Mouse (Mus musculus) MEL (cell line): ENCODE data around the gene 3110040N11Rik. TPM values are rescaled to one million over a fixed set of nuclear protein-coding genes. Genes with fewer than 3 reads are reported as not detected.

ENCODE experiments used
- DNase-seq: peaks from one replicate; pipeline ENCODE4 v3.0.0; 2011; ENCODE audit warnings: low read depth, low spot score
- H3K27ac ChIP-seq: 2 replicates; pipeline ENCODE4 v1.5.1; 2012; ENCODE audit warnings: low read depth, mild to moderate bottlenecking, control low read depth, low read length, moderate library complexity; ENCODE audit not compliant: control insufficient read depth
- H3K27me3 ChIP-seq, 2 experiments: fragments of 150-350 bp in 1 of 2; sonication (generic) in 1 of 2; 2 replicates each; pipeline ENCODE4 v1.6.1; 2012; ENCODE audit warnings: low read length in 2 of 2, mild to moderate bottlenecking in 2 of 2, improper control_type of control experiment in 1 of 2, moderate library complexity in 1 of 2; ENCODE audit not compliant: insufficient read depth in 2 of 2, control insufficient read depth in 1 of 2
- H3K36me3 ChIP-seq, 2 experiments: 2 replicates each; pipeline ENCODE4 v1.6.1; 2012 to 2014; ENCODE audit warnings: low read length in 2 of 2, improper control_type of control experiment in 1 of 2, inconsistent platforms in 1 of 2, mild to moderate bottlenecking in 1 of 2; ENCODE audit not compliant: insufficient read depth in 2 of 2, control insufficient read depth in 1 of 2
- H3K4me1 ChIP-seq, 2 experiments: fragments of 150-350 bp in 1 of 2; sonication (generic) in 1 of 2; 2 replicates each; pipeline ENCODE4 v1.6.1; 2012; ENCODE audit warnings: low read length in 2 of 2, improper control_type of control experiment in 1 of 2, mild to moderate bottlenecking in 1 of 2; ENCODE audit not compliant: insufficient read depth in 2 of 2, control insufficient read depth in 1 of 2
- H3K4me3 ChIP-seq, 2 experiments: fragments of 150-350 bp in 1 of 2; sonication (generic) in 1 of 2; 2 replicates each; pipeline ENCODE4 v1.5.1; 2012; ENCODE audit warnings: low read depth in 2 of 2, low read length in 2 of 2, mild to moderate bottlenecking in 2 of 2, moderate library complexity in 2 of 2, control low read depth in 1 of 2, improper control_type of control experiment in 1 of 2; ENCODE audit not compliant: control insufficient read depth in 1 of 2, insufficient read depth in 1 of 2
- H3K79me2 ChIP-seq: 2 replicates; pipeline ENCODE4 v1.6.1; 2012; ENCODE audit warnings: mild to moderate bottlenecking, low read length, moderate library complexity; ENCODE audit not compliant: control insufficient read depth, poor library complexity, insufficient read depth
- H3K9ac ChIP-seq: 2 replicates; pipeline ENCODE4 v1.6.1; 2012; ENCODE audit warnings: low read depth, mild to moderate bottlenecking, control low read depth, low read length, moderate library complexity; ENCODE audit not compliant: control insufficient read depth, poor library complexity, severe bottlenecking
- H3K9me3 ChIP-seq: fragments of 150-350 bp; sonication (generic); replicated peaks from 2 replicates; pipeline ENCODE4 v1.6.1; 2012; ENCODE audit warnings: mild to moderate bottlenecking, low read length, improper control_type of control experiment, moderate library complexity; ENCODE audit not compliant: insufficient read depth
- CHD2 ChIP-seq: IDR thresholded peaks from 2 replicates; pipeline ENCODE4 v1.6.1; 2011; ENCODE audit warnings: low read length, improper control_type of control experiment
- CTCF ChIP-seq, 3 experiments: IDR thresholded peaks in 2 of 3; conservative IDR thresholded peaks in 1 of 3; 2 replicates each; pipeline ENCODE4 v1.5.1; 2011 to 2012; ENCODE audit warnings: low read length in 3 of 3, low read depth in 2 of 3, mild to moderate bottlenecking in 2 of 3, improper control_type of control experiment in 1 of 3, inconsistent platforms in 1 of 3, mixed read lengths in 1 of 3, moderate library complexity in 1 of 3; ENCODE audit not compliant: control insufficient read depth in 1 of 3, insufficient read depth in 1 of 3, poor library complexity in 1 of 3, severe bottlenecking in 1 of 3
- ELF1 ChIP-seq: IDR thresholded peaks from 2 replicates; pipeline ENCODE4 v1.6.1; 2014; ENCODE audit warnings: low read depth, mild to moderate bottlenecking, inconsistent platforms, low read length, improper control_type of control experiment, moderate library complexity
- EP300 ChIP-seq, 2 experiments: IDR thresholded peaks; 2 replicates each; pipeline ENCODE4 v1.6.1; 2011; ENCODE audit warnings: improper control_type of control experiment in 2 of 2, low read length in 2 of 2, low read depth in 1 of 2, mild to moderate bottlenecking in 1 of 2
- GABPA ChIP-seq: IDR thresholded peaks from 2 replicates; pipeline ENCODE4 v1.6.1; 2012; ENCODE audit warnings: low read depth, mild to moderate bottlenecking, inconsistent platforms, low read length, improper control_type of control experiment, moderate library complexity
- GATA1 ChIP-seq: IDR thresholded peaks from 2 replicates; pipeline ENCODE4 v1.6.1; 2011; ENCODE audit warnings: low read depth, low read length, improper control_type of control experiment
- HCFC1 ChIP-seq: IDR thresholded peaks from 2 replicates; pipeline ENCODE4 v1.6.1; 2012; ENCODE audit warnings: low read depth, mild to moderate bottlenecking, inconsistent platforms, low read length, improper control_type of control experiment, moderate library complexity
- KAT2A ChIP-seq: conservative IDR thresholded peaks from 2 replicates; pipeline ENCODE4 v1.6.1; 2012; ENCODE audit warnings: low read depth, low read length, improper control_type of control experiment, inconsistent platforms
- MAFK ChIP-seq: IDR thresholded peaks from 2 replicates; pipeline ENCODE4 v1.6.1; 2011; ENCODE audit warnings: low read depth, mild to moderate bottlenecking, low read length, improper control_type of control experiment, borderline replicate concordance
- MAX ChIP-seq: IDR thresholded peaks from 2 replicates; pipeline ENCODE4 v1.6.1; 2011; ENCODE audit warnings: low read length, improper control_type of control experiment
- MYC ChIP-seq: IDR thresholded peaks from 2 replicates; pipeline ENCODE4 v1.6.1; 2011; ENCODE audit warnings: low read depth, mild to moderate bottlenecking, low read length, improper control_type of control experiment, moderate library complexity
- NELFE ChIP-seq: IDR thresholded peaks from 2 replicates; pipeline ENCODE4 v1.6.1; 2011; ENCODE audit warnings: low read depth, low read length, improper control_type of control experiment
- NRF1 ChIP-seq: IDR thresholded peaks from 2 replicates; pipeline ENCODE4 v1.6.1; 2014; ENCODE audit warnings: low read depth, mild to moderate bottlenecking, inconsistent platforms, low read length, improper control_type of control experiment, moderate library complexity; ENCODE audit not compliant: poor library complexity, insufficient read depth, severe bottlenecking
- POLR2A ChIP-seq, 2 experiments: IDR thresholded peaks; 2 replicates each; pipeline ENCODE4 v1.6.1; 2011 to 2012; ENCODE audit warnings: low read length in 2 of 2, mild to moderate bottlenecking in 2 of 2, control low read depth in 1 of 2, improper control_type of control experiment in 1 of 2, low read depth in 1 of 2, moderate library complexity in 1 of 2; ENCODE audit not compliant: control insufficient read depth in 1 of 2, insufficient read depth in 1 of 2, poor library complexity in 1 of 2
- POLR2AphosphoS2 ChIP-seq: IDR thresholded peaks from 2 replicates; pipeline ENCODE4 v1.6.1; 2011; ENCODE audit warnings: low read length, improper control_type of control experiment
- POLR2AphosphoS5 ChIP-seq: IDR thresholded peaks from 2 replicates; pipeline ENCODE4 v1.6.1; 2012; ENCODE audit warnings: low read depth, borderline replicate concordance, mild to moderate bottlenecking, inconsistent platforms, low read length, moderate library complexity, mixed read lengths
- RCOR1 ChIP-seq: IDR thresholded peaks from 2 replicates; pipeline ENCODE4 v1.6.1; 2012; ENCODE audit warnings: low read depth, mild to moderate bottlenecking, inconsistent platforms, low read length, improper control_type of control experiment
- USF1 ChIP-seq: IDR thresholded peaks from 2 replicates; pipeline ENCODE4 v1.6.1; 2014; ENCODE audit warnings: low read depth, mild to moderate bottlenecking, inconsistent platforms, low read length, improper control_type of control experiment, moderate library complexity
- USF2 ChIP-seq, 2 experiments: IDR thresholded peaks; 2 replicates each; pipeline ENCODE4 v1.6.1; 2011 to 2012; ENCODE audit warnings: improper control_type of control experiment in 2 of 2, low read length in 2 of 2, borderline replicate concordance in 1 of 2, inconsistent platforms in 1 of 2, low read depth in 1 of 2, mild to moderate bottlenecking in 1 of 2; ENCODE audit not compliant: insufficient read depth in 1 of 2
- ZC3H11A ChIP-seq: IDR thresholded peaks from 2 replicates; pipeline ENCODE4 v1.6.1; 2012; ENCODE audit warnings: low read depth, mild to moderate bottlenecking, inconsistent platforms, low read length, improper control_type of control experiment
- ZMIZ1 ChIP-seq: IDR thresholded peaks from 2 replicates; pipeline ENCODE4 v1.6.1; 2012; ENCODE audit warnings: low read depth, mild to moderate bottlenecking, inconsistent platforms, low read length, improper control_type of control experiment, moderate library complexity
- ZNF384 ChIP-seq: IDR thresholded peaks from 2 replicates; pipeline ENCODE4 v1.6.1; 2012; ENCODE audit warnings: low read depth, mild to moderate bottlenecking, inconsistent platforms, low read length, improper control_type of control experiment
- polyA plus RNA-seq, 2 experiments: library from polyadenylated mRNA; stranded (reverse) in 1 of 2; unstranded in 1 of 2; fragments of >175 nt in 1 of 2; fragments of >200 nt in 1 of 2; gene quantifications; 2 replicates each; pipeline versions ENCODE4 v1.2.1 to v1.2.4; 2012; ENCODE audit warnings: low replicate concordance in 2 of 2, low read depth in 1 of 2; ENCODE audit not compliant: insufficient read length in 2 of 2, insufficient read depth in 1 of 2, missing spikeins in 1 of 2
- total RNA-seq: library from RNA; depleted of rRNA; stranded (reverse); fragments of 300-350 nt; gene quantifications from 2 replicates; pipeline ENCODE4 v1.2.3, GENCODE M21; 2012

3110040N11Rik gene
- total and polyA plus RNA-seq, 3 experiments = 35.7 to 61.7 TPM; not detected in 1

DNA sequence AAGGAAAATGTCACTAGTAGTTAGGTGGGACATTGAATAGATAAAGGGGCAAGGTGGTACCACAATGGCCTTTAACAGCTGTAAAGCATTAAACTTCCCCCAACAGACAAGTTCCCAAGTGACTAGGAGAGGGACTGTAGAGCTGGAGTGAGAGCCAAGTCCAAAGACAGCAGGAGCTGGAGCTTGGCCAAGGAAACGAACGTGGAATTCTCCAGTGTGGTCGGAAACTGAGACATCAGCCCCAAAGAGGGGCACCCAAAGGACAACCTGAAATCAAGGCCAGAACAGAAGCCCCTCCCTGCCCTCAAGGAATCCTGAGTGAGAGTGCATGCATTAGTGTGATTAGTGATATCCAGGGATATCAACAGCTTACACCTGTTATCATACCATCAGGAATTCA is 36.1 kb upstream of the 3110040N11Rik start:
- TF ChIP-seq USF1 (no peak), KAT2A (no peak), GABPA (no peak), NELFE (no peak), POLR2A (IDR thresholded peaks at IDR 0.05; ENCODE audit: control insufficient read depth in 1 of 2, insufficient read depth in 1 of 2, low read depth in 1 of 2, low read length in 2 of 2, poor library complexity in 1 of 2) (no peak), MAX (no peak), POLR2AphosphoS5 (no peak), MYC (no peak), MAFK (no peak), CTCF (IDR thresholded peaks at IDR 0.05 in 2 of 3, conservative IDR thresholded peaks at IDR 0.05 in 1 of 3; ENCODE audit: control insufficient read depth in 1 of 3, insufficient read depth in 1 of 3, low read depth in 2 of 3, low read length in 3 of 3, poor library complexity in 1 of 3, severe bottlenecking in 1 of 3) (no peak), EP300 (IDR thresholded peaks at IDR 0.05; ENCODE audit: low read depth in 1 of 2, low read length in 2 of 2) (no peak)

DNA sequence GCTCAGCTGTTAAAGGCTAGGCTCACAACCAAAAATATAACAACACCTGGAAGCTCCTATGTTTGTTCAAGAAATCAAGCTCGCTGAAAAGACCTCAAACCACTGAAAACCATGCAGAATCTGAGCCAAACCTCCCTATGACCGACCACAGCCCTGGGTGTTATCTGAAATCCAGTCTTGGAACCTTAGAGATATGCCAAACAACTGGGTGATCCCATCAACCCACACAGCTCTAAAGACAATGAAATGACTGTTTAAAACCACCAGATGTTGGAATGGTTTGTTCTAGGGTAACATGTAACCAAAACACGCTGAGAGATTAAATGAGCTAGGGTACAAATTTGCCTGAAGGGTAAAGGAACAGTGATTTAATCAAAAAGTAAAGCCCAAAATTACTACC is 35.6 kb upstream of the 3110040N11Rik start:
- no peak overlapping the region for H3K9ac ChIP-seq
- H3K36me3 ChIP-seq = peaks cover 1 to 17% of the 10 kb centered on the region in 2 experiments; a peak in 2 of 4 replicates
- no peaks in the 10 kb centered on the region for H3K27me3 ChIP-seq
- no peak overlapping the region for H3K4me3 ChIP-seq
- peaks cover 48% of the 10 kb centered on the region for H3K79me2 ChIP-seq
- H3K27ac ChIP-seq = no peak overlapping the region
- TF ChIP-seq CTCF (IDR thresholded peaks at IDR 0.05 in 2 of 3, conservative IDR thresholded peaks at IDR 0.05 in 1 of 3; ENCODE audit: control insufficient read depth in 1 of 3, insufficient read depth in 1 of 3, low read depth in 2 of 3, low read length in 3 of 3, poor library complexity in 1 of 3, severe bottlenecking in 1 of 3) = no peak
- TF ChIP-seq GATA1 = no peak
- peak; percentile 54; the same call in 1 of the 2 replicates for TF ChIP-seq RCOR1
- TF ChIP-seq, all 39 proteins: peak for 1
- Histone ChIP-seq H3K4me1 (peaks cover 0 to 16% of the 10 kb centered on the region in 2 experiments), H3K9me3 (no peaks in the 10 kb centered on the region)
- no peak for DNase-seq

More for the DNA sequence above, 36.1 kb upstream of the 3110040N11Rik start:
- Histone ChIP-seq H3K27ac (no peak overlapping the region), H3K4me1 (peaks cover 0 to 18% of the 10 kb centered on the region in 2 experiments), H3K9me3 (no peaks in the 10 kb centered on the region), H3K27me3 (no peaks in the 10 kb centered on the region), H3K9ac (no peak overlapping the region), H3K36me3 (peaks cover 1 to 17% of the 10 kb centered on the region in 2 experiments; a peak in 2 of 4 replicates), H3K79me2 (peaks cover 48% of the 10 kb centered on the region), H3K4me3 (no peak overlapping the region)
- DNase-seq = no peak

DNA sequence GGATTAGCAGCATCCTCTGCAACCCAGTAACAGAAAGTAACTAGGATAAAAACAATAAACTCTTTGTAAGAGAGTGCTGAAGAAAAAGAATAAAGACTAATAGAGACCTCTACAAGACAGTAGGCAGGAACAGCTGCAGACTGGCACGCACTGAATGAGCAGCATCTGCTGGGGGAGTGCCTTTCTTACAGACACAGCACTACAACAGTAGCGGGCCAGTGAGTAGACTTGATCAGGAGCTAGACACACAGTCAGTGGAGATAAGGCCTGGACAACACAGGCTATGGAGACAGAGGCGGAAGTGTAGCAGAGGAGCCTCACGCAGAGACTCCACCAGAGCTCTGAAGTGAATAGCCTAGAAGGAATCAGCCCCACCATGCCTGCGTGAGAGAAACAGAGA is 16.8 kb upstream of the 3110040N11Rik start:
- Histone ChIP-seq H3K27ac (no peak overlapping the region), H3K9me3 (no peaks in the 10 kb centered on the region), H3K4me1 (no peaks in the 10 kb centered on the region), H3K9ac (no peak overlapping the region), H3K4me3 (no peak overlapping the region), H3K79me2 (no peaks in the 10 kb centered on the region; the same call in 1 of the 2 replicates), H3K36me3 (peaks cover 0 to 29% of the 10 kb centered on the region in 2 experiments; a peak in 2 of 4 replicates), H3K27me3 (no peaks in the 10 kb centered on the region)
- TF ChIP-seq ZMIZ1 = no peak
- TF ChIP-seq HCFC1 = no peak
- TF ChIP-seq ZNF384 = no peak
- no peak for TF ChIP-seq POLR2AphosphoS2
- TF ChIP-seq MAX = no peak
- TF ChIP-seq NRF1 = no peak
- TF ChIP-seq CHD2 = no peak
- no peak for TF ChIP-seq ELF1
- no peak for TF ChIP-seq EP300 (IDR thresholded peaks at IDR 0.05; ENCODE audit: low read depth in 1 of 2, low read length in 2 of 2)
- TF ChIP-seq POLR2A (IDR thresholded peaks at IDR 0.05; ENCODE audit: control insufficient read depth in 1 of 2, insufficient read depth in 1 of 2, low read depth in 1 of 2, low read length in 2 of 2, poor library complexity in 1 of 2) = no peak
- no peak for TF ChIP-seq USF2 (IDR thresholded peaks at IDR 0.05; ENCODE audit: borderline replicate concordance in 1 of 2, insufficient read depth in 1 of 2, low read depth in 1 of 2, low read length in 2 of 2)
- TF ChIP-seq ZC3H11A = no peak
- no peak for TF ChIP-seq GABPA
- no peak for TF ChIP-seq KAT2A
- TF ChIP-seq POLR2AphosphoS5 = no peak
- DNase-seq = no peak
